24 mouse cellular contexts compared by ENCODE assay signal in the genomic region with DNA sequence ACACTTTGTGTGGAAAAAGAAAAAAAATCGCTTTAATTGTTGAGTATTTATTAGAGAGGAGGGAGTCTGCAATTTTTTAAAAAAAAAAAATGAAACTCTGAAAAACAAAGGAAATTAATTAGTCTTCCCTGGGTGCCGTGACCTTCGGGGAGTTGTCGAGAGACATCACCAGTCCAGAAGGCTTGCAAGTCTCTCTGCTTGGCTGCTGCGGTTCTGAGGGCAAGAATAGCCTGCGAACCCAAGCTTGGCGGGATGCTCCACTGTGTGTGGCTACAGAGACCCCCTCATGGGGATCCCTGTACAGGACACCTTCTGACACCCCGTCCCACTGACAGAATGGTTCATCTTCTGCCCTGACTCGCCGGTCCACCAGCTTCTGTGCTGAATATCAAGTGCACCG. TPM values are rescaled to one million over a fixed set of nuclear protein-coding genes. Genes with fewer than 3 reads are reported as not detected.
DNase-seq lines count a peak whose midpoint lies in the region; ATAC-seq and TF ChIP-seq lines count a peak whose summit lies in the region.
"Had no signal": no experiment of that assay in that cellular context is flagged by ENCODE, and none has a peak within 500 bp of the region (broad histone marks: within the 10 kb centered on the region; RNA-seq: fewer than 3 reads in every experiment).

No protein-coding gene starts in this region.

- TF ChIP-seq CTCF in layer of hippocampus, adult 2 months (conservative IDR thresholded peaks at IDR 0.05), result no peak
- no peak for TF ChIP-seq CTCF in stomach, postnatal 0 days (IDR thresholded peaks at IDR 0.05; ENCODE audit: low read depth)

- no peaks in the 10 kb centered on the region for H3K9me3 ChIP-seq in forebrain, embryonic 14.5 days (replicated peaks; ENCODE audit: control insufficient read depth, low read length)
- no peaks in the 10 kb centered on the region for H3K9me3 ChIP-seq in midbrain, embryonic 13.5 days
- no peaks in the 10 kb centered on the region for H3K9me3 ChIP-seq in neural tube, embryonic 14.5 days (ENCODE audit: control insufficient read depth, low read length)
- H3K9me3 ChIP-seq in stomach, postnatal 0 days (ENCODE audit: control insufficient read depth, low read length), result no peaks in the 10 kb centered on the region

- no peak overlapping the region for H3K4me3 ChIP-seq in layer of hippocampus, adult 2 months
- no peak overlapping the region for H3K4me3 ChIP-seq in forebrain, embryonic 14.5 days (ENCODE audit: low read depth, low read length)
- no peak overlapping the region; the same call in 1 of the 2 replicates for H3K4me3 ChIP-seq in midbrain, embryonic 13.5 days (replicated peaks)
- H3K4me3 ChIP-seq in neural tube, embryonic 14.5 days (ENCODE audit: low read depth, low read length), result no peak overlapping the region
- H3K4me3 ChIP-seq in stomach, postnatal 0 days (ENCODE audit: low read depth, low read length), result no peak overlapping the region
- H3K4me3 ChIP-seq: myocyte had no signal

- DNase-seq in layer of hippocampus, adult 2 months (ENCODE audit: low spot score in 2 of 2), result no peak
- DNase-seq in layer of hippocampus, adult 11-12 months (ENCODE audit: low spot score), result no peak
- DNase-seq in forebrain, embryonic 14.5 days (ENCODE audit: low spot score), result peak; percentile 73
- no peak for DNase-seq in urinary bladder, adult 2 months (ENCODE audit: low spot score)
- no peak for DNase-seq in stomach, postnatal 0 days (ENCODE audit: low spot score)
- DNase-seq: adrenal gland, postnatal 14 days; cerebellum, adult 2 months; gastrocnemius, postnatal 25 days; heart, postnatal 10 days; lung, adult 18-20 months; thymus, postnatal 25 days had no signal

- WGBS in forebrain, embryonic 14.5 days, result 3% methylated on average over 11 of the region's 11 CpGs
- 3% methylated on average over 11 of the region's 11 CpGs for WGBS in midbrain, embryonic 13.5 days
- 5% methylated on average over 11 of the region's 11 CpGs for WGBS in neural tube, embryonic 14.5 days
- 37% methylated on average over 11 of the region's 11 CpGs for WGBS in stomach, postnatal 0 days

- peak overlapping the region; percentile 41; the same call in 1 of the 2 replicates for H3K4me2 ChIP-seq in forebrain, embryonic 14.5 days (ENCODE audit: low read length)
- H3K4me2 ChIP-seq in midbrain, embryonic 13.5 days (replicated peaks), result peak overlapping the region; percentile 32
- H3K4me2 ChIP-seq in neural tube, embryonic 14.5 days (ENCODE audit: low read depth, low read length), result no peak overlapping the region
- H3K4me2 ChIP-seq in stomach, postnatal 0 days (replicated peaks; ENCODE audit: low read depth), result no peak overlapping the region

- H3K36me3 ChIP-seq in forebrain, embryonic 14.5 days (ENCODE audit: control insufficient read depth, insufficient read depth, low read length), result no peaks in the 10 kb centered on the region
- no peaks in the 10 kb centered on the region for H3K36me3 ChIP-seq in midbrain, embryonic 13.5 days
- no peaks in the 10 kb centered on the region for H3K36me3 ChIP-seq in neural tube, embryonic 14.5 days (ENCODE audit: control insufficient read depth, insufficient read depth, low read length)
- no peaks in the 10 kb centered on the region for H3K36me3 ChIP-seq in stomach, postnatal 0 days (ENCODE audit: control insufficient read depth, insufficient read depth, low read length)

- peak overlapping the region; percentile 56; the same call in 1 of the 2 replicates for H3K9ac ChIP-seq in forebrain, embryonic 14.5 days (ENCODE audit: low read length)
- 0 out of 2 replicates have a peak overlapping the region, but pooled peaks have one; percentile 36 for H3K9ac ChIP-seq in midbrain, embryonic 13.5 days (replicated peaks)
- H3K9ac ChIP-seq in neural tube, embryonic 14.5 days (replicated peaks; ENCODE audit: low read depth, low read length), result no peak overlapping the region
- H3K9ac ChIP-seq in stomach, postnatal 0 days (ENCODE audit: low read length), result no peak overlapping the region

- H3K27ac ChIP-seq in layer of hippocampus, adult 2 months, result peak overlapping the region; percentile 73; the same call in 1 of the 2 replicates
- peak overlapping the region; percentile 90 for H3K27ac ChIP-seq in forebrain, embryonic 14.5 days (ENCODE audit: low read depth, low read length)
- H3K27ac ChIP-seq in midbrain, embryonic 13.5 days, result peak overlapping the region; percentile 88
- 0 out of 2 replicates have a peak overlapping the region, but pooled peaks have one; percentile 10 for H3K27ac ChIP-seq in neural tube, embryonic 14.5 days (ENCODE audit: low read depth, low read length)
- H3K27ac ChIP-seq in stomach, postnatal 0 days (replicated peaks), result no peak overlapping the region
- H3K27ac ChIP-seq: macrophage had no signal

- 0 out of 2 replicates have a peak, but pooled peaks cover 4% of the 10 kb centered on the region for H3K27me3 ChIP-seq in forebrain, embryonic 14.5 days (replicated peaks; ENCODE audit: control insufficient read depth, insufficient read depth, low read length)
- H3K27me3 ChIP-seq in midbrain, embryonic 13.5 days, result peaks cover 29% of the 10 kb centered on the region
- no peaks in the 10 kb centered on the region for H3K27me3 ChIP-seq in neural tube, embryonic 14.5 days (ENCODE audit: control insufficient read depth, insufficient read depth, low read length)
- no peaks in the 10 kb centered on the region for H3K27me3 ChIP-seq in stomach, postnatal 0 days (ENCODE audit: control insufficient read depth, insufficient read depth, low read length)

- peak; percentile 49 for ATAC-seq in forebrain, embryonic 14.5 days
- peak; percentile 15; the same call in 1 of the 2 replicates for ATAC-seq in midbrain, embryonic 13.5 days
- 0 out of 2 replicates have a peak, but pooled peaks have one; percentile 7 for ATAC-seq in neural tube, embryonic 14.5 days (ENCODE audit: low read depth)
- no peak for ATAC-seq in stomach, postnatal 0 days (ENCODE audit: low FRiP score, low TSS enrichment)
- ATAC-seq: activated CD4-positive, CD25-positive, alpha-beta regulatory T cell, adult 4 months; Patski had no signal

- no peak for TF ChIP-seq EP300 in stomach, postnatal 0 days (optimal IDR thresholded peaks at IDR 0.05)

- H3K4me1 ChIP-seq in forebrain, embryonic 14.5 days (ENCODE audit: control insufficient read depth, insufficient read depth, low read length), result peaks cover 28% of the 10 kb centered on the region
- peaks cover 38% of the 10 kb centered on the region for H3K4me1 ChIP-seq in midbrain, embryonic 13.5 days (replicated peaks)
- H3K4me1 ChIP-seq in neural tube, embryonic 14.5 days (ENCODE audit: control insufficient read depth, insufficient read depth, low read length), result peaks cover 23% of the 10 kb centered on the region
- no peaks in the 10 kb centered on the region for H3K4me1 ChIP-seq in stomach, postnatal 0 days (replicated peaks; ENCODE audit: control insufficient read depth, insufficient read depth)

RNA-seq across cellular contexts. Expression of a gene that starts 7.6 kb away (rescaled TPM):
- total RNA-seq in layer of hippocampus, adult 2 months (2021), result not detected
- not detected in 2 replicates for polyA plus RNA-seq in forebrain, embryonic 14.5 days (2014; fragmentation: Nextera tagmentation; extraction: Ambion mirVana)
- polyA plus RNA-seq in midbrain, embryonic 13.5 days (2015; fragmentation: Nextera tagmentation; extraction: Ambion mirVana), result not detected in 2 replicates
- polyA plus RNA-seq in neural tube, embryonic 14.5 days (2014; fragmentation: Nextera tagmentation; extraction: Ambion mirVana), result not detected in 2 replicates
- not detected in 2 replicates for polyA plus RNA-seq in urinary bladder, adult 2 months (2012; rRNA removed)
- not detected in 2 replicates for polyA plus RNA-seq in stomach, postnatal 0 days (2015; fragmentation: Nextera tagmentation; extraction: Ambion mirVana)
- total RNA-seq: adrenal gland, postnatal 14 days; gastrocnemius, postnatal 25 days; heart, adult 8-10 months; heart, postnatal 10 days; layer of hippocampus, adult 18-20 months; left cerebral cortex, postnatal 36 days; liver, adult 2 months had no signal
- polyA plus RNA-seq: activated CD4-positive, CD25-positive, alpha-beta regulatory T cell, adult 4 months; cerebellum, adult 2 months; cortical plate, adult 2 months; intestine, embryonic 14.5 days; kidney, embryonic 16.5 days; liver, adult 2 months; macrophage; myocyte; Patski had no signal

Comparison
In these comparisons a context has a peak if more than half of its experiments do, and no peak if none do; other contexts are left out.
1. H3K4me2 ChIP-seq: peak in forebrain, embryonic 14.5 days (single experiment) and midbrain, embryonic 13.5 days (single experiment); none in neural tube, embryonic 14.5 days (single experiment) and stomach, postnatal 0 days (single experiment).
2. H3K9ac ChIP-seq: peak in forebrain, embryonic 14.5 days (single experiment) and midbrain, embryonic 13.5 days (single experiment); none in neural tube, embryonic 14.5 days (single experiment) and stomach, postnatal 0 days (single experiment).